Mouse (Mus musculus) left cerebral cortex, postnatal 36 days (tissue): ENCODE measurements at regions not wholly inside any gene's neighbourhood (a gene's known extent, or its start where the extent isn't known, plus 50 kb on each side); places are given as distances from the start of the nearest gene placed in this dataset.

Experiments used
- DNase-seq, 2 experiments: peaks; one replicate each; pipeline ENCODE4 v3.0.0; 2021 to 2022; ENCODE audit warnings: low spot score in 2 of 2, mixed read lengths in 1 of 2
- intact Hi-C: fragments of 180-260 bp; cut with DNase I; formaldehyde crosslinking; loops from one replicate; pipeline ENCODE4 v1.15.1; 2025

DNA sequence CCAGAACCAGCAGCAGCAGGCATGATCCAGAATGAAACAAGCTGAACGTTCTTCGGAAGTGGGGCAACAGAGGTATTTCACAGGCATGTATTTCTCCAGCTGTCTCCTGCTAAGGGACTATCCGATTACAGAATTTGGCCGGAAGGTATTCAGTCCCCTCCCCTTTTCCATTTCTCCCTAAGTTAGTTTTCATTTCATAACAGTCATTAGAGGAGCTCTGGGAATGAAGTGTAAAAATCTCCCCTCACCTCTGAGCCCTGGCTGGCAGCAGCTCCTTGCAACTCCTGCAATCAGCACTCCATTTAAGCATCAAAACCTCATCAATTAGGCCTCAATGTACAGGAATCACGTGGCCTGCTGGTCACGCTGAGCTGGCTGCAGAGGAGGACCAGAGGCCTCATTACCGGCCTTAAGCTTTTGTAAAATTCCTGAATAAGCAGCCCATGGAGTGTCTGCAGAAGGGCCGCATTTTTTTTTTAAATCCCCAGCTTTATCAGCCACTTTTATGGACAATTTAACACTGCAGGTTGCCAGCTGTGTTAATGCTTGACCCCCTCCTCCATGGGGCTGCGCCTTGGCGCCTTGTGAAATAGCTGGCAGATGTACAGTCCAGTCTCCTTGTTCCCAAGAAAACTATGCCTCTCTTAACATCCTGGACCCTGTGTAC is 456.1 kb upstream of the Kirrel3 start:
- DNase-seq: no peak
- intact Hi-C loops: no loop called here

- intact Hi-C loops: loop anchor here (5.0 kb wide), 1 partner anchor 433 kb away; the partner anchor contains the start of gene Kirrel3
- DNase-seq: no peak
Measured at GRCm38 (mm10) chr9:34054435-34054834, 431.3 kb upstream of the Kirrel3 start.
